Mouse (Mus musculus): ENCODE measurements at regions not wholly inside any gene's neighbourhood (a gene's known extent, or its start where the extent isn't known, plus 50 kb on each side); places are given as distances from the start of the nearest gene placed in this dataset.

GRCm38 (mm10) chr1:51616091-51616490, 137.9 kb upstream of the Nabp1 start:
- TF ChIP-seq POLR2A (IDR thresholded peaks at IDR 0.05; ENCODE audit: extremely low read depth, insufficient read depth, low read length) (no peak), CTCF (IDR thresholded peaks at IDR 0.05; ENCODE audit: extremely low read depth, insufficient read depth, low read length) (no peak)

All from cortical plate, adult 2 months (tissue).